Comparison of ENCODE assay signal across 8 mouse cellular contexts in genomic region chr6:125314231-125314563, GRCm38 (mm10). TPM values are rescaled to one million over a fixed set of nuclear protein-coding genes. Genes with fewer than 3 reads are reported as not detected.
DNase-seq lines count a peak whose midpoint lies in the region; ATAC-seq and TF ChIP-seq lines count a peak whose summit lies in the region.

No protein-coding gene starts in this region.

- H3K4me2 ChIP-seq in heart, embryonic 12.5 days: peak overlapping the region; percentile 81

- WGBS in heart, embryonic 12.5 days: 64% methylated on average over 7 of the region's 7 CpGs
- 59% methylated on average over 7 of the region's 7 CpGs for WGBS in hindbrain, embryonic 10.5 days
- WGBS in macrophage (ENCODE audit: missing documents): 57% methylated on average over 7 of the region's 7 CpGs

- no peak for TF ChIP-seq RAD21 in MEL (IDR thresholded peaks at IDR 0.05; ENCODE audit: low read depth, low read length)

- no peak for TF ChIP-seq POLR2A in MEL (IDR thresholded peaks at IDR 0.05; ENCODE audit: control insufficient read depth in 1 of 2, insufficient read depth in 1 of 2, low read depth in 1 of 2, low read length in 2 of 2, poor library complexity in 1 of 2)

- peak overlapping the region; percentile 66 for H3K4me3 ChIP-seq in heart, embryonic 12.5 days
- H3K4me3 ChIP-seq in MEL (ENCODE audit: control insufficient read depth in 1 of 2, insufficient read depth in 1 of 2, low read depth in 2 of 2, low read length in 2 of 2) (peak overlapping the region; percentile 74 to 96), macrophage (ENCODE audit: inconsistent target) (peak overlapping the region; percentile 38)
- H3K4me3 ChIP-seq in hindbrain, embryonic 10.5 days: peak overlapping the region; percentile 58

- peaks cover 9% of the 10 kb centered on the region for H3K27me3 ChIP-seq in heart, embryonic 12.5 days (replicated peaks)
- H3K27me3 ChIP-seq in MEL (ENCODE audit: control insufficient read depth in 1 of 2, insufficient read depth in 2 of 2, low read length in 2 of 2): peaks cover 0 to 1% of the 10 kb centered on the region in 2 experiments; a peak in 1 of 4 replicates
- peaks cover 45% of the 10 kb centered on the region for H3K27me3 ChIP-seq in hindbrain, embryonic 10.5 days (ENCODE audit: insufficient read depth, poor library complexity, severe bottlenecking)

- no peak for TF ChIP-seq EP300 in MEL (IDR thresholded peaks at IDR 0.05; ENCODE audit: low read depth in 1 of 2, low read length in 2 of 2)

- DNase-seq in heart, adult 18-20 months: no peak
- DNase-seq in MEL (ENCODE audit: low read depth, low spot score): no peak
- no peak for DNase-seq in hindbrain, embryonic 10.5 days (ENCODE audit: low spot score)
- DNase-seq in spleen, postnatal 36 days (ENCODE audit: low spot score in 2 of 2): no peak
- no peak for DNase-seq in urinary bladder, postnatal 25 days (ENCODE audit: low spot score)
- no peak for DNase-seq in kidney, postnatal 4 days

- peaks cover 20% of the 10 kb centered on the region for H3K36me3 ChIP-seq in heart, embryonic 12.5 days
- H3K36me3 ChIP-seq in MEL (ENCODE audit: control insufficient read depth in 1 of 2, insufficient read depth in 2 of 2, low read length in 2 of 2): peaks cover 0 to 6% of the 10 kb centered on the region in 2 experiments; a peak in 1 of 4 replicates
- H3K36me3 ChIP-seq in hindbrain, embryonic 10.5 days: peaks cover 4% of the 10 kb centered on the region; the same call in 1 of the 2 replicates
- H3K36me3 ChIP-seq in macrophage (ENCODE audit: inconsistent target): peaks cover 29% of the 10 kb centered on the region

- H3K27ac ChIP-seq in heart, embryonic 12.5 days (ENCODE audit: poor library complexity, severe bottlenecking): 0 out of 2 replicates have a peak overlapping the region, but pooled peaks have one; percentile 62
- no peak overlapping the region for H3K27ac ChIP-seq in MEL (ENCODE audit: control insufficient read depth, low read depth, low read length)
- H3K27ac ChIP-seq in hindbrain, embryonic 10.5 days: peak overlapping the region; percentile 92
- peak overlapping the region; percentile 87 for H3K27ac ChIP-seq in macrophage

- peaks cover 35% of the 10 kb centered on the region for H3K4me1 ChIP-seq in heart, embryonic 12.5 days (replicated peaks)
- H3K4me1 ChIP-seq in MEL (ENCODE audit: control insufficient read depth in 1 of 2, insufficient read depth in 2 of 2, low read length in 2 of 2): peaks cover 2 to 12% of the 10 kb centered on the region in 2 experiments; a peak in 3 of 4 replicates
- H3K4me1 ChIP-seq in hindbrain, embryonic 10.5 days (replicated peaks): peaks cover 41% of the 10 kb centered on the region

- H3K9me3 ChIP-seq in heart, embryonic 12.5 days (replicated peaks): no peaks in the 10 kb centered on the region
- H3K9me3 ChIP-seq in MEL (replicated peaks; ENCODE audit: insufficient read depth, low read length): no peaks in the 10 kb centered on the region
- H3K9me3 ChIP-seq in hindbrain, embryonic 10.5 days: no peaks in the 10 kb centered on the region

- no peak for TF ChIP-seq CTCF in MEL (IDR thresholded peaks at IDR 0.05 in 2 of 3, conservative IDR thresholded peaks at IDR 0.05 in 1 of 3; ENCODE audit: control insufficient read depth in 1 of 3, insufficient read depth in 1 of 3, low read depth in 2 of 3, low read length in 3 of 3, poor library complexity in 1 of 3, severe bottlenecking in 1 of 3)

- H3K79me2 ChIP-seq in MEL (ENCODE audit: control insufficient read depth, insufficient read depth, low read length, poor library complexity) (peaks cover 12% of the 10 kb centered on the region), macrophage (ENCODE audit: inconsistent target) (peaks cover 22% of the 10 kb centered on the region)

- peak overlapping the region; percentile 92 for H3K9ac ChIP-seq in heart, embryonic 12.5 days
- peak overlapping the region; percentile 91 for H3K9ac ChIP-seq in MEL (ENCODE audit: control insufficient read depth, low read depth, low read length, poor library complexity, severe bottlenecking)

- peak; percentile 38; the same call in 1 of the 2 replicates for ATAC-seq in heart, embryonic 12.5 days (ENCODE audit: insufficient number of reproducible peaks, low FRiP score)

TF ChIP-seq in MEL, 35 proteins besides CTCF, POLR2A, EP300 and RAD21:
- TF ChIP-seq GABPA (IDR thresholded peaks at IDR 0.05; ENCODE audit: low read depth, low read length): no peak
- no peak for TF ChIP-seq MAX (IDR thresholded peaks at IDR 0.05; ENCODE audit: low read length)
- no peak for TF ChIP-seq UBTF (IDR thresholded peaks at IDR 0.05; ENCODE audit: borderline replicate concordance, insufficient read depth, low read depth, low read length)
- no peak for TF ChIP-seq ZNF384 (IDR thresholded peaks at IDR 0.05; ENCODE audit: low read depth, low read length)
- no peak for TF ChIP-seq MAFK (IDR thresholded peaks at IDR 0.05; ENCODE audit: borderline replicate concordance, low read depth, low read length)
- no peak for TF ChIP-seq ZKSCAN1 (IDR thresholded peaks at IDR 0.05; ENCODE audit: low read depth, low read length)

RNA-seq across cellular contexts. Expression of gene Ltbr, which starts 0.5 kb away (rescaled TPM):
- polyA plus RNA-seq in heart, embryonic 12.5 days (2016; fragmentation: Nextera tagmentation; extraction: Ambion mirVana): 40.9 and 41.2 TPM in 2 replicates
- 10 to 100 TPM; 25.0 to 28.7 TPM for total RNA-seq in heart, adult 18-20 months (2021)
- 35.0 and 47.6 TPM in 2 replicates for total RNA-seq in MEL (2012; rRNA removed)
- polyA plus RNA-seq in MEL (2012; ENCODE audit: insufficient read depth in 1 of 2, insufficient read length in 2 of 2, low read depth in 1 of 2, low replicate concordance in 2 of 2, missing spikeins in 1 of 2) (10 to 100 TPM in 1 of 2 experiments, not detected in 1; 64.2 TPM), macrophage (2018) (54.9 to 70.4 TPM (median 60.9 TPM) in 3 replicates)
- 21.0 and 22.7 TPM in 2 replicates for polyA plus RNA-seq in hindbrain, embryonic 10.5 days (2016; fragmentation: Nextera tagmentation; extraction: Ambion mirVana)
- total RNA-seq in macrophage (2018; cell fraction: chromatin; rRNA removed): 10 to 100 TPM in 25 of 26 experiments, 1 to 10 TPM in 1; 9.9 to 76.7 (median 35.1) TPM
- 10 to 100 TPM; 42.1 to 80.0 (median 63.8) TPM for total RNA-seq in macrophage (2018; cell fraction: cytosol; rRNA removed)
- 10 to 100 TPM; 27.8 to 92.3 (median 45.0) TPM for total RNA-seq in macrophage (2018; cell fraction: nucleus; rRNA removed)

RNA-seq across cellular contexts. Expression of gene Scnn1a, which starts 6.3 kb away (rescaled TPM):
- 0.70 and 0.80 TPM in 2 replicates for polyA plus RNA-seq in heart, embryonic 12.5 days (2016; fragmentation: Nextera tagmentation; extraction: Ambion mirVana)
- total RNA-seq in heart, adult 18-20 months (2021): 1 to 10 TPM in 1 of 2 experiments, under 1 TPM in 1; 0.47 to 1.3 TPM
- total RNA-seq in MEL (2012; rRNA removed): 0.07 TPM in 1 of 2 replicates, not detected in the other
- under 1 TPM in 1 of 2 experiments, not detected in 1; 0.50 TPM for polyA plus RNA-seq in MEL (2012; ENCODE audit: insufficient read depth in 1 of 2, insufficient read length in 2 of 2, low read depth in 1 of 2, low replicate concordance in 2 of 2, missing spikeins in 1 of 2)
- polyA plus RNA-seq in hindbrain, embryonic 10.5 days (2016; fragmentation: Nextera tagmentation; extraction: Ambion mirVana): 0.40 and 0.42 TPM in 2 replicates
- 1 to 10 TPM in 25 of 26 experiments, under 1 TPM in 1; 0.74 to 8.4 (median 3.2) TPM for total RNA-seq in macrophage (2018; cell fraction: chromatin; rRNA removed)
- total RNA-seq in macrophage (2018; cell fraction: cytosol; rRNA removed): 1 to 10 TPM in 25 of 26 experiments, under 1 TPM in 1; 0.86 to 2.6 (median 1.5) TPM
- total RNA-seq in macrophage (2018; cell fraction: nucleus; rRNA removed): 1 to 10 TPM in 25 of 26 experiments, under 1 TPM in 1; 0.58 to 6.0 (median 2.6) TPM
- polyA plus RNA-seq in macrophage (2018): 0.93 to 1.8 TPM (median 1.3 TPM) in 3 replicates

RNA-seq across cellular contexts. Expression of gene Tuba3a, which starts 28.4 kb away (rescaled TPM):
- polyA plus RNA-seq in heart, embryonic 12.5 days (2016; fragmentation: Nextera tagmentation; extraction: Ambion mirVana): not detected in 2 replicates
- total RNA-seq in heart, adult 18-20 months (2021): not detected
- not detected in 2 replicates for total RNA-seq in MEL (2012; rRNA removed)
- polyA plus RNA-seq in MEL (2012; ENCODE audit: insufficient read depth in 1 of 2, insufficient read length in 2 of 2, low read depth in 1 of 2, low replicate concordance in 2 of 2, missing spikeins in 1 of 2): under 1 TPM in 1 of 2 experiments, not detected in 1; 0.06 TPM
- polyA plus RNA-seq in hindbrain, embryonic 10.5 days (2016; fragmentation: Nextera tagmentation; extraction: Ambion mirVana): 0.17 TPM in 1 of 2 replicates, not detected in the other
- not detected for total RNA-seq in macrophage (2018; cell fraction: chromatin; rRNA removed)
- not detected for total RNA-seq in macrophage (2018; cell fraction: cytosol; rRNA removed)
- total RNA-seq in macrophage (2018; cell fraction: nucleus; rRNA removed): not detected
- not detected in 3 replicates for polyA plus RNA-seq in macrophage (2018)

RNA-seq across cellular contexts. Expression of gene Tnfrsf1a, which starts 35.0 kb away (rescaled TPM):
- polyA plus RNA-seq in heart, embryonic 12.5 days (2016; fragmentation: Nextera tagmentation; extraction: Ambion mirVana): 37.2 and 37.9 TPM in 2 replicates
- 10 to 100 TPM; 47.5 to 50.8 TPM for total RNA-seq in heart, adult 18-20 months (2021)
- 16.6 and 22.0 TPM in 2 replicates for total RNA-seq in MEL (2012; rRNA removed)
- polyA plus RNA-seq in MEL (2012; ENCODE audit: insufficient read depth in 1 of 2, insufficient read length in 2 of 2, low read depth in 1 of 2, low replicate concordance in 2 of 2, missing spikeins in 1 of 2): 10 to 100 TPM in 1 of 2 experiments, not detected in 1; 43.4 TPM
- 26.8 and 27.1 TPM in 2 replicates for polyA plus RNA-seq in hindbrain, embryonic 10.5 days (2016; fragmentation: Nextera tagmentation; extraction: Ambion mirVana)
- total RNA-seq in macrophage (2018; cell fraction: chromatin; rRNA removed): 10 to 100 TPM; 29.7 to 99.0 (median 73.5) TPM
- 100 to 1,000 TPM; 110 to 188 (median 152) TPM for total RNA-seq in macrophage (2018; cell fraction: cytosol; rRNA removed)
- total RNA-seq in macrophage (2018; cell fraction: nucleus; rRNA removed): 100 to 1,000 TPM in 20 of 26 experiments, 10 to 100 TPM in 6; 88.2 to 190 (median 134) TPM
- polyA plus RNA-seq in macrophage (2018): 140 to 157 TPM (median 155 TPM) in 3 replicates
